Mouse (Mus musculus): ENCODE results near the gene Pcnx. TPM values are rescaled to one million over a fixed set of nuclear protein-coding genes. Genes with fewer than 3 reads are reported as not detected.

The Pcnx gene
- polyA plus RNA-seq (2014; fragmentation: Nextera tagmentation; extraction: Ambion mirVana), result 16.7 and 20.0 TPM in 2 replicates

DNA sequence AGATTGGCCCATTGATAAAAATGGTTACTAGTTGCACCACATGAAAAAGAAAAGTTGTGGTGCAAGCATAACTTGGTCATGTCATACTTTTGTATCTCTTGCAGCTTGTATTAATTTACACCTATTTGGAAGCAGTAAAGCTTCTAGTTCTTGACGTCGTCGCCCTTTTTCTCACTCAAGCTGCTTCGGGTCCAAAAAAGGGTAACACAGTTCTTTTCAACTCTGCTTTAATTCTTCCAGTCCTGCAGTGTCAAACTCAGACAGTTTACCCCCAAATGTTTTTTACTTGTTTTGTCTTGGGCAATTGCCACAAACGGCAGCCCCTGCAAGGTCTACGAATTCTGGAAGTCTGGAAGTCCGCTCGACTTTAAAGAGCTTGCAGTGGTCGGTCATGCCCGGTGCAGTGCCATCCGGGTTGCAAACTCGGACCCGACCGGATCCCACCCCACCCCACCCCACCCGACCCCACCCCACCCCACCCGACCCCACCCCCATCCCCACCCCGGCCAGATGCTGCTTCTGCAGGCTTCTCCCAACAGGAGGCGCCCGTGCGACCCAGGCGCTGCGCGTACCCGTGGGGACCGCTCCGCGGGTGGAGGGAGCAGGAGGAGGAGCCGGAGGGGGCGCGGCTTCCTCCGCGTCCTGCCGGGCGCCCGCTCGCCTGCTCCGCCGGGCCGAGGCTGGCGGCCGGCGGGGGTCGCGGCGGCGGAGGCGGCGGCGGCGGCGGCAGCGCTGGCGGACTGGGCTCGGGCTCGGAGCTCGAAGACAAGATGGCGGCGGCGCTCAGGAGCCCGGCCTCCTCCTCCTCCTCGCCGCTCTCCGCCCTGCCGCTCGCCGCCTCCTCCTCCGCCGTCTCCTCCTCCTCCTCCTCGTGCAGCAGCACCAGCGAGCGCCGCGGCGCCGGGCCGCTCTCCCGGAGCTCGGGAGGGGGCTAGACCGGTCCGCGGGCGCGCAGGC is at the start of gene Pcnx:
TSS of gene Pcnx (plus strand) at position 673 of the 957 bp plus-strand sequence.
- no peaks in the 10 kb centered on the region for H3K36me3 ChIP-seq (ENCODE audit: control insufficient read depth, insufficient read depth, low read length)
- peak; percentile 93 for DNase-seq (ENCODE audit: low spot score)
- peak; percentile 89 for ATAC-seq (ENCODE audit: low read depth)
- WGBS, result 5% methylated on average over 18 of the region's 83 CpGs
- H3K9ac ChIP-seq (ENCODE audit: low read depth, low read length), result peak within 1 kb of the TSS; percentile 95
- peak within 1 kb of the TSS; percentile 90 for H3K27ac ChIP-seq (replicated peaks; ENCODE audit: low read depth, low read length)
- H3K4me1 ChIP-seq (ENCODE audit: control insufficient read depth, insufficient read depth, low read length), result peaks cover 39% of the 10 kb centered on the region
- H3K4me2 ChIP-seq (ENCODE audit: low read depth, low read length), result peak within 1 kb of the TSS; percentile 67
- peak within 1 kb of the TSS; percentile 98 for H3K4me3 ChIP-seq (ENCODE audit: low read depth, low read length)
- H3K9me3 ChIP-seq (ENCODE audit: control insufficient read depth, low read length), result no peaks in the 10 kb centered on the region
- H3K27me3 ChIP-seq (replicated peaks; ENCODE audit: control insufficient read depth, insufficient read depth, low read length), result no peaks in the 10 kb centered on the region

DNA sequence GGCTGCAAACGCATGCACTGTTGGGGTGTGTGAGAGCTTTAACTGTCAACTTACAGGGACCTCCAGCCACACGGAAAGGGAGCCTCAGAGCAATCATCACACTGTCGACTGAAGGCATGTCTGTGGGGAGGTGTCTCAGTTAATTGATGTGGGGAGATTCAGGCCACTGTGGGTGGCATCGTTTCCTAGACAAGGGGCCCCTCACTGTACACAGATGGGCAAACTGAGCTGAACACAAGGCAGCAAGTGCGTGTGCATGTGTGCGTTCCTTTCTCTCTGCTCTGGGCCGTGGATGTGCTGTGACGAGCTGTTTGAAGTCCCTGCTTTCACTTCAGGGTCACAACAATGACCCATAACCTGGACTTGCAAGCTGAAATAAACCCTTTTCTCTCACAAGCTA is 49.4 kb upstream of the Pcnx start:
- Histone ChIP-seq H3K27ac (replicated peaks; ENCODE audit: low read depth, low read length) (no peak overlapping the region), H3K36me3 (ENCODE audit: control insufficient read depth, insufficient read depth, low read length) (no peaks in the 10 kb centered on the region), H3K9me3 (ENCODE audit: control insufficient read depth, low read length) (no peaks in the 10 kb centered on the region), H3K4me1 (ENCODE audit: control insufficient read depth, insufficient read depth, low read length) (0 out of 2 replicates have a peak, but pooled peaks cover 6% of the 10 kb centered on the region), H3K27me3 (replicated peaks; ENCODE audit: control insufficient read depth, insufficient read depth, low read length) (no peaks in the 10 kb centered on the region), H3K4me3 (ENCODE audit: low read depth, low read length) (no peak overlapping the region), H3K9ac (ENCODE audit: low read depth, low read length) (no peak overlapping the region), H3K4me2 (ENCODE audit: low read depth, low read length) (no peak overlapping the region)
- DNase-seq (ENCODE audit: low spot score) (no peak), ATAC-seq (ENCODE audit: low read depth) (no peak)
- 41% methylated on average over 8 of the region's 8 CpGs for WGBS

DNA sequence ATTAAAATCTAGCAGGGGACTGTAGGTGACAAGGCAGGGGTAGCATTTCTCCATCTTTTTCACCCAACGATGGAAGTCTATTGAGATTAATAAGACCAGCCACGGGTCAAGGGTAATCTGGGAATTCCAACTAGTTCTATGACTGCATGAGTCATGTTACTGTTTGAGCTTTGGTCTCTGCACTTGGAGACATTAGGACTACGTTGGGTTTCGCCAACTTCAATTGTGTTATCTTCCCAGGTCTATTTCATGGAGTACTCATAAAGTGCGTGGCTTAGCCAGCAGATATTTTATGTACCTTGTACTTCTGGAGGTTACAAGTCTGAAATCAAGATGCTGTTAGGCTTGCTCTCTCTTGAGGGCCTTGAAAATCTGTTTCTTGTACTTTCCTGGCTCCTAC is 45.1 kb upstream of the Pcnx start:
- Histone ChIP-seq H3K4me3 (ENCODE audit: low read depth, low read length) (no peak overlapping the region), H3K4me1 (ENCODE audit: control insufficient read depth, insufficient read depth, low read length) (0 out of 2 replicates have a peak, but pooled peaks cover 9% of the 10 kb centered on the region), H3K9me3 (ENCODE audit: control insufficient read depth, low read length) (no peaks in the 10 kb centered on the region), H3K4me2 (ENCODE audit: low read depth, low read length) (no peak overlapping the region), H3K36me3 (ENCODE audit: control insufficient read depth, insufficient read depth, low read length) (no peaks in the 10 kb centered on the region), H3K27ac (replicated peaks; ENCODE audit: low read depth, low read length) (no peak overlapping the region), H3K27me3 (replicated peaks; ENCODE audit: control insufficient read depth, insufficient read depth, low read length) (no peaks in the 10 kb centered on the region), H3K9ac (ENCODE audit: low read depth, low read length) (no peak overlapping the region)
- DNase-seq (ENCODE audit: low spot score), result no peak
- 93% methylated on average over 5 of the region's 5 CpGs for WGBS
- ATAC-seq (ENCODE audit: low read depth), result no peak

DNA sequence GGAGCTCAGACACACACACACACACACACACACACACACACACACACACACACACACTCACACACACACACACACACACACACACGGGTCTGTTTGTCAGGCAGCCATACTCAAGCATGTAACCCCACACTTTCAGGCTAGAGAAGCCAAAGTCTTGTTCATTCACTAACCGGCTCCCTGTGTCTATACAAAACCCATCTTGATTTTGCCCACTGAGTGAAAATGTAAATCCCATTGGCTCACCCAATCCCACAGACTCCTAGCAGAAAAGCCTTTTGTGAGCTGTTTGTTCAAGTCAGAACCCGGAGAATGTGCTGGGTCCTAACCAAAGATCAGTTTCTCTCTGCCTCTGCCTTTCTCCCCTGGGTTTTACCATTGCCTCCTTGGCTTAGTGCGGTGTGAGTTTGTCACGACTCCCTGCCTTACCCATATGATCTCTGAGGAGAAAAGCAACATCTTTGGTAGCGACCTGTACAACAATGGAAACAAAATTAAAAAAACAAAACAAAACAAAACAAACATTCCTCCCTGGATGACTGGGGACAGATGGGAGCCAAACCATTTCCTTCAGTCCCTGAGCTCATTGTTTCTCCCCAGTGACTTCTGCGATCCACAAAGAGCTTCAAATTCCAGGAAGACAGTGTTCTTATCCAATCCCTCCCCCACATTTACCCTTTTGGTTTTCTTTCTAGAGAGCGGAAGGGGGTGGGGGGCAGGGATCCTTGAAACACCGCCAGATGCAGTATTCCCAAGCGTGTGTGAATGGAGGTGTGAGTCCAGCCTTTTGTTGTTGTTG is 43.3 kb upstream of the Pcnx start:
- Histone ChIP-seq H3K36me3 (ENCODE audit: control insufficient read depth, insufficient read depth, low read length) (no peaks in the 10 kb centered on the region), H3K27me3 (replicated peaks; ENCODE audit: control insufficient read depth, insufficient read depth, low read length) (no peaks in the 10 kb centered on the region), H3K4me3 (ENCODE audit: low read depth, low read length) (peak overlapping the region; percentile 7; the same call in 1 of the 2 replicates), H3K4me1 (ENCODE audit: control insufficient read depth, insufficient read depth, low read length) (0 out of 2 replicates have a peak, but pooled peaks cover 9% of the 10 kb centered on the region), H3K4me2 (ENCODE audit: low read depth, low read length) (peak overlapping the region; percentile 32), H3K9me3 (ENCODE audit: control insufficient read depth, low read length) (no peaks in the 10 kb centered on the region), H3K9ac (ENCODE audit: low read depth, low read length) (0 out of 2 replicates have a peak overlapping the region, but pooled peaks have one; percentile 32), H3K27ac (replicated peaks; ENCODE audit: low read depth, low read length) (peak overlapping the region; percentile 5; the same call in 1 of the 2 replicates)
- DNase-seq (ENCODE audit: low spot score), result peak; percentile 50
- peak; percentile 22; the same call in 1 of the 2 replicates for ATAC-seq (ENCODE audit: low read depth)
- 16% methylated on average over 10 of the region's 10 CpGs for whole genome bisulfite sequencing

DNA sequence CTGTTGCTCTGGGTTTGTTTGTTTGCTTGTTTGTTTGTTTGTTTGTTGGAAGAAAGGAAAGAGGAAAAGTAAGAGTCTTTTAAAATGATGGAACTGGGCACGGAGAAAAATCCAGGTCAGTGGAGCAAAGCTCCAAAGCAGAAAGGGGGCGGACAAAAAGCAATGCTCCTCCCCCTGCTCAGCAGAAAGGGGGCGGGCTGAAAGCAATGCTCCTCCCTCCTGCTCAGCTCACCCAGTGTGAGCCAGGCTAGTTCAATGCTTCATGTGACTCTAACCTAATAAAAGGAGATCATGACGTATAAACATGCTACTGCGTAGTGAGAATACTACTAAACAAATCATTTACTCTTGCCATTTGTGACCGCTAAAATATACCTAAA is 42.7 kb upstream of the Pcnx start:
- ATAC-seq (ENCODE audit: low read depth) (no peak), DNase-seq (ENCODE audit: low spot score) (no peak)
- 51% methylated on average over 6 of the region's 6 CpGs for WGBS
- Histone ChIP-seq H3K27me3 (replicated peaks; ENCODE audit: control insufficient read depth, insufficient read depth, low read length) (no peaks in the 10 kb centered on the region), H3K9me3 (ENCODE audit: control insufficient read depth, low read length) (no peaks in the 10 kb centered on the region), H3K4me2 (ENCODE audit: low read depth, low read length) (peak overlapping the region; percentile 32), H3K36me3 (ENCODE audit: control insufficient read depth, insufficient read depth, low read length) (no peaks in the 10 kb centered on the region), H3K4me1 (ENCODE audit: control insufficient read depth, insufficient read depth, low read length) (0 out of 2 replicates have a peak, but pooled peaks cover 9% of the 10 kb centered on the region), H3K27ac (replicated peaks; ENCODE audit: low read depth, low read length) (0 out of 2 replicates have a peak overlapping the region, but pooled peaks have one; percentile 5), H3K4me3 (ENCODE audit: low read depth, low read length) (peak overlapping the region; percentile 7; the same call in 1 of the 2 replicates), H3K9ac (ENCODE audit: low read depth, low read length) (0 out of 2 replicates have a peak overlapping the region, but pooled peaks have one; percentile 32)

DNA sequence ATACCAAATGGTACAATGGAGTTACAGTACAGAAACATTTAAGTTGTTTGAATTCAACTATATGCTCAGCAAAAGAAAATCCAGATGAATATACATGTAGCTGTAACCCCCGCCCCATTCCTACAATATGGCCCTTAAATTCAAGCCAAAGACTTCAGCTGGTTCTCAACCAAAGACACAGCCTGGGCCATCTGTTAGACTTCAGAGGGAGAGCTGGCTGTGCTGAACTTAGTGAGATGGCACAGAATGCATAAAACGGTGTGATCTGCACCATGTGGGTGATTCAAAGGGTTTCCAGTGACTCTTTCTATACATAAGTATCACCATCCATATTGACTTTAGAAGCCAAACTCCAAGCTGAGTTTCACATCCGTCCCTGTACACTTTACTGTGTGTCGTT is 39.1 kb upstream of the Pcnx start:
- no peak for ATAC-seq (ENCODE audit: low read depth)
- Histone ChIP-seq H3K9ac (ENCODE audit: low read depth, low read length) (no peak overlapping the region), H3K36me3 (ENCODE audit: control insufficient read depth, insufficient read depth, low read length) (no peaks in the 10 kb centered on the region), H3K27ac (replicated peaks; ENCODE audit: low read depth, low read length) (no peak overlapping the region), H3K9me3 (ENCODE audit: control insufficient read depth, low read length) (no peaks in the 10 kb centered on the region), H3K4me1 (ENCODE audit: control insufficient read depth, insufficient read depth, low read length) (0 out of 2 replicates have a peak, but pooled peaks cover 9% of the 10 kb centered on the region), H3K27me3 (replicated peaks; ENCODE audit: control insufficient read depth, insufficient read depth, low read length) (no peaks in the 10 kb centered on the region), H3K4me2 (ENCODE audit: low read depth, low read length) (no peak overlapping the region), H3K4me3 (ENCODE audit: low read depth, low read length) (no peak overlapping the region)
- no peak for DNase-seq (ENCODE audit: low spot score)
- 88% methylated on average over 4 of the region's 4 CpGs for WGBS

DNA sequence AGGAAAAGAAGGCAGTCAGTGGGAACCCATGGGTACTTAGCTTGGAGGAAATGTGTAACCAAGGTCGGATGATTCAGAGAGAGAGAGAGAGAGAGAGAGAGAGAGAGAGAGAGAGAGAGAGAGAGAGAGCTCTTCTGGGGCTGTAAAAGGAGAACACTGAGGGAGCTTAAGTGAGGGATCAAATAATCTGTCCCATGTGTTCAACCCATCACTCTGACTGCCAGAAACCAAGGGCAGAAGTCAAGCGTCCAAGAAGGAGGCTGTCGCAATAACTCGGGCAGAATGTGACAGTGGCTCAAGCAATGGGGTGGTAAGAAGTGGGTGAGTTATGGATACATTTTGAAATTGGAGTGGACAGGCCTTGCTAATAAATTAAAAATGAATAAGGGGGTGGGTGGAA is 37.6 kb upstream of the Pcnx start:
- H3K27ac ChIP-seq (replicated peaks; ENCODE audit: low read depth, low read length), result no peak overlapping the region
- DNase-seq (ENCODE audit: low spot score), result no peak
- no peak overlapping the region for H3K4me2 ChIP-seq (ENCODE audit: low read depth, low read length)
- no peak overlapping the region for H3K4me3 ChIP-seq (ENCODE audit: low read depth, low read length)
- H3K36me3 ChIP-seq (ENCODE audit: control insufficient read depth, insufficient read depth, low read length), result no peaks in the 10 kb centered on the region
- H3K9me3 ChIP-seq (ENCODE audit: control insufficient read depth, low read length), result no peaks in the 10 kb centered on the region
- 59% methylated on average over 4 of the region's 4 CpGs for WGBS
- ATAC-seq (ENCODE audit: low read depth), result no peak
- H3K27me3 ChIP-seq (replicated peaks; ENCODE audit: control insufficient read depth, insufficient read depth, low read length), result no peaks in the 10 kb centered on the region
- no peak overlapping the region for H3K9ac ChIP-seq (ENCODE audit: low read depth, low read length)
- H3K4me1 ChIP-seq (ENCODE audit: control insufficient read depth, insufficient read depth, low read length), result 0 out of 2 replicates have a peak, but pooled peaks cover under 1% of the 10 kb centered on the region

DNA sequence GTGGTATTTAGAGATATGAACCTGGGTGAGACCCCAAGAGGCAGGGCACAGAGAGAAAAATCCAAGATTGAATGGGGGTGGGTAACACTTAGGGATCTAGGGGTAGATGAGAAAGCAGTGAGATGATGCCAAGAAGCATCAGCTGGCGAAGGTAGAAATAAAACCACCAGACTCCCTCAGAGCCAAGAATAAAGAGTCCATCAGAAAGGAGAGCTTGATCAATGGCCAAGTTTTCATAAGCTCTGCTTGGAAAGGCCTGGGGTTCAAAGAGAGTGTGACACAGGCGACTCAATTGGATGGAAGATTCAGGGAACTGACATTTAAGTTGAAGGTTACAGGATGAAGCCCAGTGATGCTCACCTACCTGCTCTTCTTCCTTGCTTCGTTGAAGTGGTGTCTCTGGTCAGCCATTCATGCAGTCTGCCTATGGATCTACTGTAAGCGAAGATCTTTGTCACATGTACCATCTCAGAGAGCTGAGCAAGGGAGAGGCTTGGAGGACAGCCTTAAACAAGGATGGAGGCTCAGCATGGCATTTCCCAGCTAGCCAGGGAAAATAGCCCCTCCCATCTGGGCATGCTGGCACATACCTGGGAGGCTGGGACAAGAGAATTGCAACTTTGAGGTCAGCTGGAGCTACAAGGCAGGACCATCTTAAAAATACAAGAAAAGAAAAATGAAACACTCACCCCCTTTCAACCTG is 36.9 kb upstream of the Pcnx start:
- ATAC-seq (ENCODE audit: low read depth) (no peak), DNase-seq (ENCODE audit: low spot score) (no peak)
- H3K9ac ChIP-seq (ENCODE audit: low read depth, low read length), result no peak overlapping the region
- H3K4me3 ChIP-seq (ENCODE audit: low read depth, low read length), result no peak overlapping the region
- H3K36me3 ChIP-seq (ENCODE audit: control insufficient read depth, insufficient read depth, low read length), result no peaks in the 10 kb centered on the region
- H3K4me1 ChIP-seq (ENCODE audit: control insufficient read depth, insufficient read depth, low read length), result no peaks in the 10 kb centered on the region
- no peak overlapping the region for H3K27ac ChIP-seq (replicated peaks; ENCODE audit: low read depth, low read length)
- no peaks in the 10 kb centered on the region for H3K9me3 ChIP-seq (ENCODE audit: control insufficient read depth, low read length)
- no peak overlapping the region for H3K4me2 ChIP-seq (ENCODE audit: low read depth, low read length)
- 83% methylated on average over 4 of the region's 4 CpGs for WGBS
- no peaks in the 10 kb centered on the region for H3K27me3 ChIP-seq (replicated peaks; ENCODE audit: control insufficient read depth, insufficient read depth, low read length)
